Mouse (Mus musculus) heart, postnatal 0 days (tissue): ENCODE data around the gene Atp8b4. TPM values are rescaled to one million over a fixed set of nuclear protein-coding genes. Genes with fewer than 3 reads are reported as not detected.
A peak's percentile ranks its signal among the peaks of the same experiment; 100 is the strongest.

ENCODE experiments used
- ATAC-seq: fragments of 200-750 bp; cut with Nextera tagmentation; 2 replicates; pipeline ENCODE4 v1.8.0; 2017; ENCODE audit warnings: low read depth, moderate number of reproducible peaks, moderate library complexity; ENCODE audit not compliant: insufficient read depth
- DNase-seq: peaks from one replicate; pipeline ENCODE4 v3.0.0-alpha.2; 2016; ENCODE audit warnings: low spot score
- H3K27ac ChIP-seq: fragments of 300-500 bp; sonication (generic); 2 replicates; pipeline ENCODE4 v1.5.1; 2014; ENCODE audit warnings: low read depth, mild to moderate bottlenecking
- H3K27me3 ChIP-seq: fragments of 300-500 bp; sonication (generic); 2 replicates; pipeline ENCODE4 v1.6.1; 2014; ENCODE audit warnings: low read length, mixed read lengths; ENCODE audit not compliant: control insufficient read depth, insufficient read depth
- H3K36me3 ChIP-seq: fragments of 300-500 bp; sonication (generic); replicated peaks from 2 replicates; pipeline ENCODE4 v1.6.1; 2014; ENCODE audit warnings: low read length, mixed read lengths; ENCODE audit not compliant: control insufficient read depth, insufficient read depth
- H3K4me1 ChIP-seq: fragments of 300-500 bp; sonication (generic); 2 replicates; pipeline ENCODE4 v1.6.1; 2014; ENCODE audit warnings: antibody characterized with exemption; ENCODE audit not compliant: control insufficient read depth, insufficient read depth
- H3K4me2 ChIP-seq: fragments of 300-500 bp; sonication (generic); 2 replicates; pipeline ENCODE4 v1.6.1; 2014; ENCODE audit warnings: low read depth, mild to moderate bottlenecking, low read length, moderate library complexity
- H3K4me3 ChIP-seq: fragments of 300-500 bp; sonication (generic); 2 replicates; pipeline ENCODE4 v1.5.1; 2014; ENCODE audit warnings: low read depth, low read length
- H3K9ac ChIP-seq: fragments of 300-500 bp; sonication (generic); replicated peaks from 2 replicates; pipeline ENCODE4 v1.6.1; 2014; ENCODE audit warnings: low read depth, low read length, mixed read lengths
- H3K9me3 ChIP-seq: fragments of 300-500 bp; sonication (generic); replicated peaks from 2 replicates; pipeline ENCODE4 v1.6.1; 2016; ENCODE audit warnings: low read length; ENCODE audit not compliant: control insufficient read depth
- CTCF ChIP-seq: IDR thresholded peaks from 2 replicates; pipeline ENCODE4 v1.5.1; 2016; ENCODE audit warnings: antibody characterized with exemption, control low read depth, low read depth
- EP300 ChIP-seq: IDR thresholded peaks from 2 replicates; pipeline ENCODE4 v1.6.1; 2016; ENCODE audit warnings: antibody characterized with exemption, low read depth
- WGBS: fragments of 180-500 bp; shearing (Covaris S2); extraction: QIAGEN DNeasy Blood & Tissue Kit; methylation state at CpG from one replicate; pipeline ENCODE4 v1.1.7; 2014; 5-methylcytosine and 5-hydroxymethylcytosine counted together
- polyA plus RNA-seq: library from polyadenylated mRNA; unstranded; fragments of >200 nt; fragmentation: Nextera tagmentation; extraction: Ambion mirVana; gene quantifications from 2 replicates; pipeline ENCODE4 v1.2.1, GENCODE M21; 2015
- total RNA-seq: library from RNA; depleted of rRNA; stranded (reverse); fragments of >200 nt; gene quantifications from 2 replicates; pipeline ENCODE4 v1.2.3, GENCODE M21; 2014; ENCODE audit warnings: low replicate concordance

The Atp8b4 gene
- total and polyA plus RNA-seq, 2 experiments from 2014 or later, result 0.27 TPM; not detected in 1

DNA sequence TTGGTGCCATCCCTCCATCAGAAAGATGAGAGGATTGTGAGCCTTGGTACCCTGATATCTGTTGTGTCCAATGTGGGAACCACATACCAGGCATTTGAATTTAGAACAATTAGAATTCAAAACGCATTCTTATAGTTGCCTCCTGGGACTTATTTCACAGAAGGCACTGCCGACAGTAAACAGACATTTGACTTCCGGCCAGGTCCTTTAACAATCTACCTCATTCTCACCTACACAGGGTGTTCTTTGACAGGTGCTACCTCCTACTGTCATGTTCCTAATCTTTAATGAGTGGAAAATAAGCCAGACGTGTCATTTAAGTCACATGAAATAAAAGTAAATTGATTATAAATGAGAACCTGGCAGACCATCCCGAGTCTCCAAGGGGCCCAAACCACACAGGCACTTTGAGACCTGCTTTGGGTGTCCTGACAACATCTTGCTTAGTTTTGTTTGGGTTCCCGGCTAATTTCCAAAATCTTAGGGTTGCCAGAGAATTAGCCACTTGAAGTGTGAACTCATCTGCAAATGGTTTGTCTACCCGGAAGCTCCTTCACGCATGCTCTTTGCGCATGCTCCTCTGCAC lies 67.9 kb downstream of the Atp8b4 start:
- H3K4me3 ChIP-seq, result no peak overlapping the region
- no peak overlapping the region for H3K4me2 ChIP-seq
- ATAC-seq (no peak), DNase-seq (no peak)
- no peaks in the 10 kb centered on the region for H3K9me3 ChIP-seq
- no peak overlapping the region for H3K9ac ChIP-seq
- H3K36me3 ChIP-seq, result no peaks in the 10 kb centered on the region
- H3K4me1 ChIP-seq, result 0 out of 2 replicates have a peak, but pooled peaks cover 2% of the 10 kb centered on the region
- TF ChIP-seq CTCF, result no peak
- TF ChIP-seq EP300, result no peak
- WGBS, result 64% methylated on average over 9 of the region's 9 CpGs
- no peaks in the 10 kb centered on the region for H3K27me3 ChIP-seq
- no peak overlapping the region for H3K27ac ChIP-seq

DNA sequence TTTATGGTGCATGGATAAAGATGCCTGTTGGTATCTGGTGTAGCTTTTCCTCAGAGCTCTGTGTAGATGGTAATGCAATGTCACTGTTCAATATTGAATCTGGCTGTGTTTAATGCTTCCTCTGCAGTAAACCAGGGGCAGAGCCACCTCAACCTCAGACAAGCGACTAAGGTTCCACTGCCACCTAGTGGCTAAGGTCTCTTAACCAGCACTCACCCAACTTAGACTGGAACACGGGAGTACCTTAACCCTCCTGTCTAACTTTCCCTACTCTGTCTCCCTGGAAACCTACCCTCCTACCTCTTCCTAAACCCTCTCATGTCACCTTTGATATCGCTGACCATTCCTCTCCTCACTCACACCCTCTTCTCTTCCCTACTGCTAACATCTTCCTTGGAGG lies 71.2 kb downstream of the Atp8b4 start:
- Histone ChIP-seq H3K4me2 (no peak overlapping the region), H3K36me3 (no peaks in the 10 kb centered on the region), H3K27me3 (no peaks in the 10 kb centered on the region), H3K4me1 (0 out of 2 replicates have a peak, but pooled peaks cover 2% of the 10 kb centered on the region), H3K27ac (no peak overlapping the region), H3K9me3 (no peaks in the 10 kb centered on the region), H3K9ac (no peak overlapping the region), H3K4me3 (no peak overlapping the region)
- peak; percentile 60; the same call in 1 of the 2 replicates for ATAC-seq
- TF ChIP-seq EP300 (no peak), CTCF (peak; percentile 90)
- peak; percentile 82 for DNase-seq
- 9% methylated on average over 3 of the region's 3 CpGs for WGBS

DNA sequence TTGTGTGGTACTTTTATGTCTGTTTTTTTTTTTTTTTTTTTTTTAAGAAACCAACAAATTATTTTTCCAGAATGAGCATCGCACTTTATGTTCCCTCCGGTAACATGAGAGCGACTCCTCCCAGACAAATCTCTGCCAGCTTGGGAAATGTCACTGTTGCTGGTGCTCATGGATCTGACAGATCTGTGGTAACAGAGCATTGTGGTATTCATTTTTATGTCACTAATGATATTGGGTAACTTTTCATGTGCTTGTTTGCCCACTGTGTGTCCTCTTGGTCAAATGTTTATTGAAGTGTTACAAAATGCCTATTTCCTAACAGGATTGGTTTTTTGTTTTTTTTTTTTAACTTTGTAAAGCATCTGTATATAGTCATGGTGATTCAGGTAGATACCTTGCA lies 75.3 kb downstream of the Atp8b4 start:
- ATAC-seq (no peak), DNase-seq (no peak)
- no peak overlapping the region for H3K4me2 ChIP-seq
- H3K4me3 ChIP-seq, result no peak overlapping the region
- no peaks in the 10 kb centered on the region for H3K9me3 ChIP-seq
- no peaks in the 10 kb centered on the region for H3K36me3 ChIP-seq
- no peak overlapping the region for H3K9ac ChIP-seq
- no peak overlapping the region for H3K27ac ChIP-seq
- WGBS, result 86% methylated on average over 3 of the region's 3 CpGs
- H3K27me3 ChIP-seq, result no peaks in the 10 kb centered on the region
- TF ChIP-seq EP300, result no peak
- no peak for TF ChIP-seq CTCF
- no peaks in the 10 kb centered on the region for H3K4me1 ChIP-seq

DNA sequence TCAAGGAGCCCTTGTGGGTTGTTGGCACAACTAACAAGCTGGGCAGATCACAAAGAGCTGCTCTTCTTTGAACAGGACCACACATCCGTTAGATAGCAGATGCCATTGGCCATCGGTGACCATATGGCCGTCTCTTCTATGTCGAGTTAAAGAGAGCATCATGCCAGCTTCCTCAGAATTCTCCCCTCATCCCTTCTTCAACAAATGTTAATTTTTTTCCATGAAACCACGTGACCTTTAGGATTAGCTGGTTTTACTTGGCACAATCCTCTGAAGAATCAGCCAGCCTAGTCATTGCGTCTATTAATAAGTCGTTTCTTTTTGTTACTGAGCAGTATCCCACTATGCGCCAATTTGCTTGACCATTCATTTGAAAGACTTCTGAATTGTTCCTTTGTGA lies 75.8 kb downstream of the Atp8b4 start:
- ATAC-seq, result no peak
- no peak for DNase-seq
- H3K9me3 ChIP-seq, result no peaks in the 10 kb centered on the region
- H3K4me2 ChIP-seq, result no peak overlapping the region
- no peak overlapping the region for H3K9ac ChIP-seq
- TF ChIP-seq CTCF (no peak), EP300 (no peak)
- H3K27me3 ChIP-seq, result no peaks in the 10 kb centered on the region
- H3K27ac ChIP-seq, result no peak overlapping the region
- no peaks in the 10 kb centered on the region for H3K4me1 ChIP-seq
- 82% methylated on average over 8 of the region's 8 CpGs for WGBS
- H3K36me3 ChIP-seq, result no peaks in the 10 kb centered on the region
- no peak overlapping the region for H3K4me3 ChIP-seq

DNA sequence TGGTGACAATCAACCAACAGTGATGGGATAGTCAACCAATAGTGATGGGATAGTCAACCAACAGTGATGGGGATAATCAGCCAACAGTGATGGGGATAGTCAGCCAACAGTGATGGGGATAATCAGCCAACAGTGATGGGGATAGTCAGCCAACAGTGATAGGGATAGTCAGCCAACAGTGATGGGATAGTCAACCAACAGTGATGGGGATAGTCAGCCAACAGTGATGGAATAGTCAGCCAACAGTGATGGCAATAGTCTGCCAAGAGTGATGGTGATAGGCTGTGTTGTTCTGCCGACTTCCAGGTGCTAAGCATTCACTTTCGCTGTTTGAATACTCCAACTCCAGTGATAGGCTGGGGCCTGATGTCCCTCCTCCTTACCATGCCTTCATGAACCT lies 79.6 kb downstream of the Atp8b4 start:
- H3K4me3 ChIP-seq, result no peak overlapping the region
- no peak overlapping the region for H3K9ac ChIP-seq
- ATAC-seq, result no peak
- no peaks in the 10 kb centered on the region for H3K36me3 ChIP-seq
- no peaks in the 10 kb centered on the region for H3K4me1 ChIP-seq
- no peak overlapping the region for H3K4me2 ChIP-seq
- 73% methylated on average over 2 of the region's 2 CpGs for WGBS
- H3K27me3 ChIP-seq, result no peaks in the 10 kb centered on the region
- no peaks in the 10 kb centered on the region for H3K9me3 ChIP-seq
- no peak for TF ChIP-seq EP300
- no peak for TF ChIP-seq CTCF
- H3K27ac ChIP-seq, result no peak overlapping the region
- DNase-seq, result no peak

DNA sequence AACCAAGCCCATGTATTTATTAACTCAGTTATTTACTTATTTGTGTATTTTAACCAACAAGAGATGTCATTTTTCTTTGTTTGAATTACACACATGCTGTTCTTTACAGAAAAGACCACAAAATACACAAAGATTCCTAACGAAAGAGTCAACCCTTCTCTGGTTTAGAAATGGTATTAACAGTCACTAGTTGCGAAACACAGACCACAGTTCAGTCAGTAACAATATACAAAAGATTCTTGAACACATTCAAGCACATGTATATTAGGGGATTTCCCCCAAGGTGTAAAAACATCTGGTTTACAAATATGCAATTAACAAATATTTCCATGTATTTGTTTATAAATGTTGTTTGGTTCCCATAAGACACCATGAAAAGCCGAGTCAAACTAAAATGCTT lies 81.6 kb downstream of the Atp8b4 start:
- Histone ChIP-seq H3K27ac (no peak overlapping the region), H3K4me3 (no peak overlapping the region), H3K9me3 (no peaks in the 10 kb centered on the region), H3K9ac (no peak overlapping the region), H3K4me1 (no peaks in the 10 kb centered on the region), H3K27me3 (no peaks in the 10 kb centered on the region), H3K4me2 (no peak overlapping the region), H3K36me3 (no peaks in the 10 kb centered on the region)
- ATAC-seq, result no peak
- no peak for DNase-seq
- 88% methylated on average over 3 of the region's 3 CpGs for WGBS
- TF ChIP-seq CTCF (no peak), EP300 (no peak)
